Mouse (Mus musculus): ENCODE data around the gene Cuedc2.

Gene Cuedc2

DNA sequence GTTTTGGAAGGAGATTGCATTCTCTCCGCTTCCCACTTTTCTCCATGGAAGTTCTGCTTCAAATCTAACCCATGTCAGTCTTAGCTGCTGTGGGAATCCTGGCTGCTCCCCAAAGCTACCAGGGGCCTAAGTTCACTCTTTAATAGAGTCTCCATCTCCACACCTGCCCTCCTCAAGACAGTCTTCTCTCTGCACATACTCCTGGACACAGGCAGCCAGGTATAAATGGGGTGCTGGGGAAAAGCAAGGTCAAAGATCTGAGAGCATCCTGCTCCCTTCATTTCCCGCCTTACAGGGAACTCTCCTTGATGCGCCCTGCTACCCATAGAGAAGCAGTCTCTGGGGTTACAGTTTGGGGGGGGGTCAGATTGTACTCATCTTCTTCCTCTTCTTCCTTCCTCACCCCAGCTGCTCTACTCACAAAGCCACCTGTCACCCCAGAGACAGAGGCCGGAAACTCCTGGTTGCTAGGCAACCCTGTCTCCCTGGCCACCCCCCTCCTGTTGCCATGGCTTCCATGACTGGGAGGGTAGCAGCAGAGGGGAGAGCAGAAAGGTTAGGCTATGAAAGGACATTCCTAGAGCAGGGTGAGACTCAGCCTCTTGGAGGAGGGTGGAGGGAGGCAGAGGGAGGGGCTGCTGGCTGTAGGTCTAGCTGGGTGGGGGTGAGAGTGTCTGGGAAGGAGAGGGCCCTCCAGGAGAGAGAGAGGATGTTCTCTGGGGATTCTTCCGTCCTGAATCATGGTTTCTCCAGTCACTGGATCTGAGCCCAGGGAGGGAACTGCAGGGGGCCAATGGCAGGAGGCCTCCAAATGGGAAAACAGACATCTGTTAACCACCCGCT is 17.2 kb downstream of the Cuedc2 start:
- WGBS, result 29% methylated on average over 6 of the region's 6 CpGs

DNA sequence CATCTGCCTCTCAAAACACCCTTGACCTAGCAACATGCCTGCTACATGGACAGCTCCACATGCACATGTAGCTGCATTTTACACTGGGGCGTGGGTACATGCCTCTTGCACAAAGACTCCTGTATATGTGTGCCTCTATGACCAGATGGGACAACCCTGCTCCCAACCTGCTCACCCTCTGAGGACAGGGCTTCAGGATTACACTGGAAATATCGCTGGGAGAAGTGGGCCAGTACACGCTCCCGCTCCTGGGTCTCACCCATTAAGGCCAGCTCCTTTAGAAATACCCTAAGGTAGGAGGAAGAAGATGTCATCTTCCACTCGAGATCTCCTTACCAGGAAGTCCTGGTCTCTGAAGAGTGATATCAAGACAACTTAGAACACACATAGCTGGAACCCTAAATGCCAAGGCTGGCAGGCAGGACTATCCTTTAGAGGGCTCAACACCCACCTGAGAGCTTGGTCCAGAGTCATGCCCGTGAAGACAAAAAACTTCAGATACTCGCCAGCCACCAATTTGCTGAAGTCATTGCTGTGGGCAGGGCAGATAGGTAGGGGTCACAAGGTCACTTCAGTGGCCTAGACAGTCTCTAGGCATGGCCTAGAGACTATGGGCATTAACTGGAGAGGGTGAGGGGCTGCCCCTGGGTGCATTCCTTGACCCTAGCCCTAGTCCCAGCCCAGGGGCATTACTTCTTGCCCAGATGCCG is 18.3 kb downstream of the Cuedc2 start:
- 80% methylated on average over 8 of the region's 8 CpGs for WGBS

DNA sequence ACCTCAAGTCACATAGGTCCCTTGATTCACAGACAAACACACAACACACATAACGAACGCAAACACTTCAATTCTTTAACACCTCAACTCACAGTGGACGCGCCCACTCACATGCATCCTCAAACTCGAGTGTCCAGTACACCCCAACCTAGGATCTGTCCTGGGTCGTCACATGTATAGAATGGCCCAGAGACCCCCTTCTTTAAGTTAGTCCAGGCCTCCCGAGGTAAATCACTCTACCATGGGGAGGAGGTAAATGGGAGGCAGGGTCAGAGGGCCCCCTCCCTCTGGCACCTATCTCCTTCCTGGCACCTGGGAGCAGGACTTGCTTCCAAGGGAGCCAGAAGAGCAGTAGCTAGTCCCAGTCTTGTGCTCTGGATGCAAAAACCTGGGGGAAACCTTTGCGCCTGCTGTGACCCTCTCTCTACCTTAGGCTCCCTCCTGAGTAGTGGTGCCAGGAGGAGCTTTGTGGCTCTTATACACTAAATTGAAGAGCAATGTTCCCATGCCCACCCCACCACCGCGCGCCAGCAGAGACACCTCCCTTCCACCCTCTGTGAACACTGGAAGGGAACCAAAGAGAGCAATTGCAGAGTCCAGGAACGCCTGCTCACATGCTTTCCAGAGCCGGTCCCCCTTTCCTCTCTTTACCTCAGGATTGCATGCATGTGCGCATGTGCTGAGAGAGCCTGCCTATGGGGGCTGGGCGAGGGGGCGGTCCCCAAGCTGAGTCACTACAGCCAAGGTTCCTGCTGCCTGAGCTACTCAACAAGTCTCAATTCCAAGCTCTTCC is 19.7 kb downstream of the Cuedc2 start:
- WGBS, result 12% methylated on average over 16 of the region's 16 CpGs

DNA sequence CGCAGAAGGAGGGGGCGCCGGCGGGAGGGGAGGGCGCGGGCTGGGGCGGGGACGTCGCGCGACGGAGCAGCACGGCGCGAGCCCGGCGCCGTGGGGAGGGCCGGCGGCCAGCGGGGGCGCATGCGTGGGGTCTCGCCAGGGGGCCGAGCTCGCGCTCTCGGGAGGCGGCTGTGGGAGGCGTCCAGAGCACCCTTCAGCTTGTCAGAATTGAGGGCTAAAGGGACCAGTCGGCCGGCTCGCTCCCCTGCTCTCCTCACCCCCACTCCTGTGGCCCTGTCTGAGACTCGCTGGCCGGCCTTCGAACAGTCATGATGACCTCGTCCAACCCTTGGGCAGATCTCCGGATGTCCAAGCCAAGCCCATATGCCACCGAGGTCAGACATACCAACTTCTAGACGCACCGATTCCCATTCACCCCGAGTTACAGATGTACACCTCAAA is 20.5 kb downstream of the Cuedc2 start:
- WGBS, result 2% methylated on average over 41 of the region's 42 CpGs

DNA sequence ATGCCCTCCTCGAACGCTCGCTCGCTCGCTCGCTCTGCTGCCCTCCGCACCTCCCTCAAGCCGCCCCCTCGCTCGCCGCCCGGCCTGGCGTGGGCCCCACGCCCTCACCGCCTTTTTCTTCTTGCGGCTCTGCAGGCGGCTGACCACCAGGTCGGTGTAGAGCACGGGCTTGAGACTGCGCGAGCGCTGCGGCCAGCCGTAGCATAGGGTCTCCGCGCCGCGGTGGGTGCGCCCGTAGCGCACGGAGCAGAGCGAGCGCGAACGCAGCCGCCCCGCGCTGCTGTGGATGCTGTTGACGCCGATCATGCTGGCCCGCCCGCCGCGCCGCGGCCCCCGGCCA is 21.0 kb downstream of the Cuedc2 start:
- under 1% methylated on average over 44 of the region's 48 CpGs for WGBS

DNA sequence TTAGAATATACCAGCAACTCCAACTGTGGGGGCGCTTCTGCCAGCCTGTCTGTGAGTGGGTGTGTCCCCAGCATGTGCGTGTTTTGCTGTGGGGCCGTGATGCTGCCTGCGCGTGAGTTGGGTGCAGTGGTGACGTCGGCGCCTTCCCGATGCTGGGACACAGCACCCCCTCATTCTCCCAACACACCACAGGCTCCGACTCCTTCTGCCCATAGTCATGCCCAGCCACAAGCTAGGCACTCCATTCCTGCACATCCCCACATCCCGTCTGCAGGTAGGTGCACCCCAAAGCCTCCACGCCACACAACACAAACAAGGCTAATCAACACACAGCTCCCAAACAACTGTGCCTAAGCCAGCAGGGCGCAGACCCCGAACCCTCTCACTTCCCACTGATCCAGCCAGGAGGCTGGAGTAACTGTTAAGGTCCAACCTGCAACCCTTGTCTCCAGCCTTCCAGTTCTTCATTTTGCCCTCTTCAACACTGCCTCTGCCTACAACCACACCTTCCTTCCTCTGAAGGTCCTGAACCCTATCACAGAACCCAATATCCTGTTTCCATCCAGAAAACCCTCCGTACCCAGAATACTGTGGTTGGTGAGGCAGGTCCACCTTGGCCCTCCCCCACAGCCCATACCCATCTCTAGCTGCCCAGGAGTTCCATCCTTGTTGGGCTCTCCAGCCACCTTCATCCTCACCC is 21.5 kb downstream of the Cuedc2 start:
- 15% methylated on average over 15 of the region's 15 CpGs for WGBS

DNA sequence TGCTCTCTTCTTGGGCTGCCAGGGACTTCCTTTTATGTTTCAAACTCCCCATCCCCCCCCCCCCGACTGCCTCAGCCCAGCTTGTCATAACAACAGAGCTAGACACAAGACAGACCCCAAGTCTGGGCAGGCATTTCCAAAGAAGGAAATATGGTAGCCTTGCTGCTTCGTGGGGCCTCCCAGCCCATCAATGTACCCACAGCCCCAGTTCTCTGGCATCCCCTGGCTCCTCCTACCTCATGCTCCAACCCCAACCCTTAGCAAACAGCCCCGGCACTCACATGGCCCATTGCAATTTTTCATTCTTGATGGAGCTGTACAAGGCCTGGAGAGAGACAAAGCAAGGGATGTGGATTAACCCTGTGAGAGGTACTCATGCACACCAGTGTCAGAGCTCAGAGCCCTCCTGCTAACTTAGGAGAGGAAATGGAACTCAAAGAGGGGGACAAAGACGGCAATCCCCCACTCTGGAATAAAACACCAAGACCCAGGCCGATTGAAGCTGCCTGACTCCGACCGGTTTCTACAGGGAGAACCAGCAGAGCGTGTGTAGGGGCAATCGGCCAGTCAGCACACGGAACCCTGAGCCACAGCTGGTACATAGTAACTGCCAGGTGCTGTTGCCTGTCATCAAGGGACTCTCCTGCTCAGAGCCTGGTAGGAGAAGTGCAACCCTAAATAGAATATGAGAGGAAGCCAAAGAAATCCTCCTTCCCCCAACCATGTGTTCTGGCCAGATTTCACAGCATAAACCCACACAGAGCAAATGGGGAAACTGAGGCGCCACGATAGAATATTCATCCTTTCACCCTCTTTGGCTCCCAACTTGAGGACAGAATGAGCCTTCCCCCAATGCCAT is 22.5 kb downstream of the Cuedc2 start:
- 34% methylated on average over 12 of the region's 12 CpGs for WGBS

DNA sequence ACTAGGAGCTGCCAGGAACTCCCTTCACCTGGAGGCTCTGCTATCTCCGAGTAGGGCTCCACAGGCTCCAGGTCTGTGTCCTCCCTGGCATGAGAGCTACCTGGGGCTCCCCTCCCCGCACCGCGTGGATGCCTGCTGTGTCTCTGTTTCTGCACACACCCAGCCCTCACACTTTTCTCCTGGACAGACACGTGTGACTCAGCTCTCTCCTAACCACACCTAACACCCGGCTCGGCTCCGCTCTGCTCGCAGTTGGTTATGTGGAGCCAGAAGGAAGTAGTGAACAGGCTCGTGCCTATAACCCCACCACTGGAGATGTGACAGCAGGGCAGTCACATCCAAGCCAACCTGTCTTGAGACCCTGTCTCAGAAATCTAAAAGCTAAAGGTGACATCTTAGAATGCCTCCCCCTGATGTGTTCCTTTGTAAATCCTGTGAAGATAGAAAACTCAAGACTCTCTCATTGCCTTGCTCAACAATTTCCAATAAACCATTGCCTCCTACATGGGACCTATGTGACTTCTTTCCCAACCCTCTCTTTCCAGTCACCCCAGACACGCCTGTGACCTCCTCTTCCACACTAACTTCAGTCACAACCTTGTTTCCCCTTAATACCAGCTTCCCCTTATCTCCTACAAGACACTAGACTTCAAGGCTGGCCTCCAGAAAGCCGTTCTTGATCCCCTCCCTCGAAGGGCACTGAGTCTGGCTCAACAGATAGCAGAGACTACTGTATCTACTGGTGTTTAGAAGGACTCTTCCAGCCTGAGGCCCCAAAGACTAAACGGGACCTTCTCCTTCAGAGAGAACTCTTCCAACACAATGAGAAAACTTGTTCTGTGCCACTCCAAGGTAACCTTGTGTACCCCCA is 23.4 kb downstream of the Cuedc2 start:
- WGBS, result 31% methylated on average over 14 of the region's 14 CpGs

DNA sequence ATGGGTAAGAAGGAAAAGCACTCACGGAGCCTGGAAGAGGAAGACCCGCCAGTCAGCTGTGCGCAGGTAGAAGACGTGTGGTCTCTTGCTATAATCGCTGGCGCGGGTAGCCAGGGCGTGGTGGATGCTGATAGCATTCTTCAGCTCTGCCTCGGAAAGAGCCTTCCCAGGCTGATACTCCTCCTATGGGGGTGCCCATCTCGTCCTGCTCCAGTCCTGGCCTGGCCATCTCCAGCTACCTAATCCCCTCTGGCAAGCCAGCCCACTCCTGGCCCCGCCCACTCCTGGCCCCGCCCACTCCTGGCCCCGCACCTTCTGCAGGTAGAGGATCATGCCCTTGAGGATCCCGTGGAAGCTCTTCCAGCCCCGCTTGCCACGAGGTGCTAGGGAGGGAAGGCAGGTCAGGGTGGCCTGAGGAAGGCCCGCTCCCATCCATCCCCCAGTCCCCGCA is 24.3 kb downstream of the Cuedc2 start:
- WGBS, result 27% methylated on average over 18 of the region's 18 CpGs

DNA sequence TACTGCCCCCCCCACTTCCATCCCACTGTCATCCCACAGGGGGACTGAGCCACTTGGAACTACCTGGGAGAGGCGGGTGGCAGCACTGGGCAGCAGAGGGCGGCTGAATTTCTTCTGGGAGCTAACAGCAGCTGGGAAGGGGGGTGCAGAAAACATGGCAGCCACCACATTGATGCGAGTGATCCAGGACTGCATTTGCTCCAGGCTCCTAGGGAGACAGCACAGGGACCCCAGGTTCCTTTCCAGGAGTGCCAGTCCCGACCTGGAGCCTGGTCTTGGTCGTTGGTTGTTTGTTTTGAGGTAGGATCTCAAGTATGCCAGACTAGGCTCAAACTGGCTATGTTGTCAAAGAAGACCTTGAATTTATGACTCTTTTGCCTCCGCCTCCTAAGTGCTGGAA is 24.9 kb downstream of the Cuedc2 start:
- 70% methylated on average over 6 of the region's 6 CpGs for WGBS

DNA sequence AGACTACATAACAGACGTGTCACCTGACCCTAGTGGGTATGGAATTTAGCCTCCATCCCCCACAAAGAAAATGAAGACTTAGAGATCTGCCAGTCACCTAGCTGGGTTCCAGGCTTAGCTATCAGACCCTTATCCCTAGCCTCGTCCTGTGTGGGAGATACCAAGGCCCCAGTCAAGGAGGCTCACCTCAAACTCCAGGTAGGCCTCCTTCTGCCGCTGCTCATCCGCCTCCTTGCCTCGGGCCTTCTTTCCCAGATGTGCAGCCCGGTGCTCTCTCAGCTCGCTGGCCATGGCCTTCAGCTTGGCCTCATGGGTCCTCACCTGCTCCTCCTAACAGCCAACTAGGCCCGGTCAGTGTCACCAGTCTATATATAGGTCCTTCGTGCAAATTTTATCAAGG is 25.4 kb downstream of the Cuedc2 start:
- WGBS, result 83% methylated on average over 9 of the region's 9 CpGs

DNA sequence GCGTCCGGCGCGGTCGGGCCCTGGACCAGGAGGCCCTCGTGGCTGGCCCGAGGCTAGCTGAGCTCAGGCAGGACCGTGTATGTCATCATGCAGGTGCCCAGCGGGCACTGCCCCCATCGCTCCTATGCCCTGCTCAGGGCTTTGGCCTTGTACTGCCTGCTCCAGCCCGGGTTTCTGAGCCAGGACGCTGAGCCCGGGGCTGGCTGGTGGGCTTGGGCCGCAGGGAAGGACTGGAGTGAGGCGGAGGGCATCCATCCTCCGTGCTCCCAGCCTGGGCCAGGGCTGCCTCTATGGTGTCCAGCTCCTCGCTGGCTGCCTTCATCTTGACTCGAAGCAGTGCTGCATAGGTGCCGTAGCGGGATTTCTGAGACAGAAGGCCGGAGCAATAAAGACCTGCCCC is 25.9 kb downstream of the Cuedc2 start:
- WGBS, result 89% methylated on average over 21 of the region's 21 CpGs

DNA sequence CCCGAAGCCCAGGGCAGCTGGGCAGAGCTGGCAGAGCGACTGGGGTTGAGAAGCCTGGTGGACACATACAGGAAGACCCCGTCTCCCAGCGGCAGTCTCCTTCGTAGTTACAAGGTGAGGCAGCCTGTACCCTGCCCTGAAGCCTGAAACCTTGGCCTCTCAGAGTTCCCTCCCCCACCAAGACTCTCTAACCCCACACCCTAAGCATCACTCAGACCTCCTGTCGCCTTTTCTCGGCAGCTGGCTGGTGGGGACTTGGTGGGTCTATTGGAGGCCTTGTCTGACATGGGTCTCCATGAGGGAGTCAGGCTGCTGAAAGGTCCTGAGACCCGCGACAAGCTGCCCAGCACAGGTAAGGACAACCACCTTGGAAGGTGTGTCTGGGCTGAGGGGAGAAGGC is 27.2 kb downstream of the Cuedc2 start:
- 92% methylated on average over 9 of the region's 9 CpGs for WGBS

DNA sequence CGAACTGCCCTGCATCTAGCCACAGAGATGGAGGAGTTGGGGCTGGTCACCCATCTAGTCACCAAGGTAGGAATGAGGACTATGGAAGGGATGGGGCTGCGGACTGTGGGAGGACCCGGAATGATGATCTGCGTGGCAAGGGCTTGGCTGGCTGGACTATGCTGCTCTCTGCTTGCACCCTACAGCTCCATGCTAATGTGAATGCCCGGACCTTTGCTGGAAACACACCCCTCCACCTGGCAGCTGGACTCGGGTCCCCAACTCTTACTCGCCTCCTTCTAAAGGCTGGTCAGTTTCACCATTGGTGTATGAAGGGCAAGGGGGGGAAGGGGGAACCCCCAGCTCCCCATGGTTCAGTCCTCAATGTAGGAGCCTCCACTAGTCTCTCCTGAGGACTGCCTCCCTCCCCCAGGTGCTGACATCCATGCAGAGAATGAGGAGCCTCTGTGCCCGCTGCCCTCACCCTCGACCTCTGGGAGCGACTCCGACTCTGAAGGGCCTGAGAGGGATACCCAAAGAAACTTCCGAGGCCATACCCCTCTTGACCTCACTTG is 28.1 kb downstream of the Cuedc2 start:
- WGBS, result 90% methylated on average over 12 of the region's 12 CpGs

DNA sequence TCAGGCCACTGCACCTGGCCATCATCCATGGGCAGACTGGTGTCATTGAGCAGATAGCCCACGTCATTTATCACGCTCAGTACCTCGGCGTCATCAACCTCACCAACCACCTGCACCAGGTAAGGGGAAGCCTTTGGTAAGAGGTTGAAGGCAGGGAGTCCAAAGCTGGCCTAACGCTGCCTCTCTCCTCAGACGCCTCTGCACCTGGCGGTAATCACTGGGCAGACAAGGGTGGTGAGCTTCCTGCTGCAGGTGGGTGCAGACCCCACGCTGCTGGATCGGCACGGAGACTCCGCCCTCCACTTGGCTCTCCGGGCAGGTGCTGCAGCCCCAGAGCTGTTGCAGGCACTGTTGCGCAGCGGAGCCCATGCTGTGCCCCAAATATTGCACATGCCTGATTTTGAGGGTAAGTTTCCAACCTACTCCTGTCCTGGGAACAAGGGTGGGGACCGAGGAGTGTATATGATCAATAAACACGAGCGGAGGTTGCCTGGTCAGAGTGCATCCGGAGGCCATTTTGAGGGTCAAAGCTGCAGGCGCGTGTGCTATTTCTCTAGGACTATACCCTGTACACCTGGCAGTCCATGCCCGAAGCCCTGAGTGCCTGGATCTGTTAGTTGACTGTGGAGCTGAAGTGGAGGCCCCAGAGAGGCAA is 28.7 kb downstream of the Cuedc2 start:
- WGBS, result 74% methylated on average over 21 of the region's 21 CpGs

DNA sequence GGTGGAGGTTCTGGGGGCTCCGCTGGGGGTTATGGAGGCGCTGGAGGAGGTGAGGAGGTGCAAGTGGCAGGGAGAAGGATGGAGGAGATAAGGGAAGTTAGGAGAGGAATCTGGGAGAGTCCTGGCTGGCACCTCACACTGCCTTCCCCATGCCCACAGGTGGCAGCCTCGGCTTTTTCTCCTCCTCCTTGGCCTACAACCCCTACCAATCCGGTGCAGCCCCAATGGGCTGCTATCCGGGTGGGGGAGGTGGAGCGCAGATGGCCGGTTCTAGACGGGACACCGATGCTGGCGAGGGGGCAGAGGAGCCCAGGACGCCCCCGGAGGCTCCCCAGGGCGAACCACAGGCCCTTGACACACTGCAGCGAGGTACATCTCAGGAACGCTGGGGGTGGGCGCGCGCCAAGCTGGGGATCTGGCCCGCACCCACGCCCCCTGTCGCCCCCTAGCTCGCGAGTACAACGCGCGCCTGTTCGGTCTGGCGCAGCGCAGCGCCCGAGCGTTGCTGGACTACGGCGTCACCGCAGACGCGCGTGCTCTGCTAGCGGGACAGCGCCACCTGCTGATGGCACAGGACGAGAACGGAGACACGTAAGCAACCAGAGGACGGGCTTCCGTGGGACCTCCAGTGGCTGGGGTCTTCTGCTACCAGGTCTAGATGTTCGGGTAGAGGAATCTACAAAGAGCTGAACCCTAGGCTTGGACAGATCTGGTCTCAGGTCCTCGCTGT is 29.6 kb downstream of the Cuedc2 start:
- WGBS, result 3% methylated on average over 47 of the region's 47 CpGs

DNA sequence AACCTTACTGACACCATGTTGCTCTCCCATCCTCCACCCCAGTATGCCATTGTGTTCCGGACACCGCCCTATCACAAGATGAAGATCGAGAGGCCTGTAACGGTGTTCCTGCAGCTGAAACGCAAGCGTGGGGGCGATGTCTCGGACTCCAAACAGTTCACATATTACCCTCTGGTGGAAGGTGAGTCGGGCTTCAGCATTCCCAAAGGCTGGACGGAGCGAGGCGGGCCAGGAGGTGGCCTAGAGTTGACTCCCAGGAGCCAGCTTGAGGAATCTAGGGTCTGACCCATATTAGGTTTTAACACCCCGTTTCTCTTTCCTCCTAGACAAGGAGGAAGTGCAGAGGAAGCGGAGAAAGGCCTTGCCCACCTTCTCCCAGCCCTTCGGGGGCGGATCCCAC is 30.2 kb downstream of the Cuedc2 start:
- 71% methylated on average over 16 of the region's 16 CpGs for WGBS

DNA sequence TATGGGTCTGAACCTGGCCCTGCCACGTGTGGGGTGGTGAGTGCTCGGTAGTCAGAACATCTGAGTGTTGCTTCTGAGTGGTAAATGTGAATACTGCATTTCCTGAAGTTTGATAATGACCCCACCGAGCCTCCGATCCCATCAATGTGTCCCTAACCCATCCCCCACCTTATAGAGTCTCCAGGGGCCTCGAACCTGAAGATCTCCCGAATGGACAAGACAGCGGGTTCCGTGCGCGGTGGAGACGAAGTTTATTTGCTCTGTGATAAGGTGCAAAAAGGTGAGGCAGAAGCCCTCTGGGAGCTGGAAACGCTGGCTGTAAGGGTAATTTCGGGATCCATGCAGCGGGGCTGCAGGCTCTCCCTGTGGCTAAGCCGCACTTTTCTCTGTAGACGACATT is 30.7 kb downstream of the Cuedc2 start:
- WGBS, result 92% methylated on average over 16 of the region's 16 CpGs
